Mouse (Mus musculus) midbrain, embryonic 16.5 days (tissue): ENCODE data around the gene Cul4a. TPM values are rescaled to one million over a fixed set of nuclear protein-coding genes. Genes with fewer than 3 reads are reported as not detected.

Source experiments
- ATAC-seq: fragments of 200-750 bp; cut with Nextera tagmentation; 2 replicates; pipeline ENCODE4 v1.8.0; 2017; ENCODE audit warnings: moderate TSS enrichment
- H3K27ac ChIP-seq: fragments of 300-500 bp; sonication (generic); 2 replicates; pipeline ENCODE4 v1.5.1; 2014; ENCODE audit warnings: mild to moderate bottlenecking, low read length, mixed read lengths
- H3K27me3 ChIP-seq: fragments of 300-500 bp; sonication (generic); 2 replicates; pipeline ENCODE4 v1.6.1; 2014; ENCODE audit warnings: low read depth, low read length, mixed read lengths; ENCODE audit not compliant: control insufficient read depth, insufficient read depth
- H3K36me3 ChIP-seq: fragments of 300-500 bp; sonication (generic); 2 replicates; pipeline ENCODE4 v1.6.1; 2014; ENCODE audit warnings: mild to moderate bottlenecking, low read length, moderate library complexity, mixed read lengths; ENCODE audit not compliant: control insufficient read depth, insufficient read depth
- H3K4me1 ChIP-seq: fragments of 300-500 bp; sonication (generic); 2 replicates; pipeline ENCODE4 v1.6.1; 2014; ENCODE audit warnings: mild to moderate bottlenecking, low read length, mixed read lengths; ENCODE audit not compliant: control insufficient read depth, insufficient read depth
- H3K4me2 ChIP-seq: fragments of 300-500 bp; sonication (generic); 2 replicates; pipeline ENCODE4 v1.6.1; 2014; ENCODE audit warnings: mild to moderate bottlenecking, low read length, mixed read lengths
- H3K4me3 ChIP-seq: fragments of 300-500 bp; sonication (generic); 2 replicates; pipeline ENCODE4 v1.5.1; 2014; ENCODE audit warnings: low read depth, mild to moderate bottlenecking, low read length, moderate library complexity, mixed read lengths
- H3K9ac ChIP-seq: fragments of 300-500 bp; sonication (generic); 2 replicates; pipeline ENCODE4 v1.6.1; 2014; ENCODE audit warnings: low read depth, low read length, mixed read lengths
- H3K9me3 ChIP-seq: fragments of 300-500 bp; sonication (generic); replicated peaks from 2 replicates; pipeline ENCODE4 v1.6.1; 2014; ENCODE audit warnings: mild to moderate bottlenecking, low read length, mixed read lengths; ENCODE audit not compliant: control insufficient read depth, poor library complexity, severe bottlenecking
- WGBS: fragments of 180-500 bp; shearing (Covaris S2); extraction: QIAGEN DNeasy Blood & Tissue Kit; methylation state at CpG from one replicate; pipeline ENCODE4 v1.1.7; 2014; 5-methylcytosine and 5-hydroxymethylcytosine counted together
- polyA plus RNA-seq: library from polyadenylated mRNA; unstranded; fragments of >200 nt; fragmentation: Nextera tagmentation; extraction: Ambion mirVana; gene quantifications from 2 replicates; pipeline ENCODE4 v1.2.1, GENCODE M21; 2015

The Cul4a gene
- polyA plus RNA-seq, 1 experiment from 2014 or later, result 72.9 TPM

- peak overlapping the region; percentile 82 for H3K4me3 ChIP-seq
- H3K4me1 ChIP-seq, result peaks cover 22% of the 10 kb centered on the region
- ATAC-seq, result peak; percentile 49
- peak overlapping the region; percentile 96 for H3K9ac ChIP-seq
- 0 out of 2 replicates have a peak, but pooled peaks cover 2% of the 10 kb centered on the region for H3K36me3 ChIP-seq
- peak overlapping the region; percentile 98 for H3K4me2 ChIP-seq
- no peaks in the 10 kb centered on the region for H3K27me3 ChIP-seq
- H3K27ac ChIP-seq, result peak overlapping the region; percentile 90
- WGBS, result 0% methylated on average over 48 of the region's 63 CpGs
- no peaks in the 10 kb centered on the region for H3K9me3 ChIP-seq
Observed at GRCm38 (mm10) chr8:13105908-13106551, 609 bp downstream of the Cul4a start.

- WGBS, result 92% methylated on average over 13 of the region's 13 CpGs
- Histone ChIP-seq H3K27ac (no peak overlapping the region), H3K4me2 (no peak overlapping the region), H3K9ac (no peak overlapping the region), H3K4me1 (peaks cover 22% of the 10 kb centered on the region), H3K36me3 (no peaks in the 10 kb centered on the region), H3K4me3 (no peak overlapping the region), H3K27me3 (no peaks in the 10 kb centered on the region), H3K9me3 (no peaks in the 10 kb centered on the region)
- no peak for ATAC-seq
Observed at GRCm38 (mm10) chr8:13107990-13108638, 2.7 kb downstream of the Cul4a start.

GRCm38 (mm10) chr8:13108967-13109366 lies 3.5 kb downstream of the Cul4a start:
- H3K27ac ChIP-seq, result no peak overlapping the region
- H3K36me3 ChIP-seq, result no peaks in the 10 kb centered on the region
- no peak for ATAC-seq
- no peak overlapping the region for H3K4me2 ChIP-seq
- H3K4me3 ChIP-seq, result no peak overlapping the region
- H3K9me3 ChIP-seq, result no peaks in the 10 kb centered on the region
- H3K9ac ChIP-seq, result no peak overlapping the region
- peaks cover 16% of the 10 kb centered on the region for H3K4me1 ChIP-seq
- WGBS, result 85% methylated on average over 8 of the region's 8 CpGs
- no peaks in the 10 kb centered on the region for H3K27me3 ChIP-seq

- H3K4me3 ChIP-seq, result no peak overlapping the region
- H3K4me2 ChIP-seq, result no peak overlapping the region
- WGBS, result 82% methylated on average over 1 of the region's 1 CpGs
- no peak for ATAC-seq
- peaks cover 15% of the 10 kb centered on the region for H3K4me1 ChIP-seq
- no peaks in the 10 kb centered on the region for H3K9me3 ChIP-seq
- no peaks in the 10 kb centered on the region for H3K36me3 ChIP-seq
- H3K9ac ChIP-seq, result no peak overlapping the region
- H3K27ac ChIP-seq, result no peak overlapping the region
- H3K27me3 ChIP-seq, result no peaks in the 10 kb centered on the region
Observed at GRCm38 (mm10) chr8:13109416-13109960, 4.1 kb downstream of the Cul4a start.

GRCm38 (mm10) chr8:13111917-13112316 lies 6.5 kb downstream of the Cul4a start:
- peaks cover 8% of the 10 kb centered on the region; the same call in 1 of the 2 replicates for H3K4me1 ChIP-seq
- H3K4me3 ChIP-seq, result no peak overlapping the region
- 89% methylated on average over 11 of the region's 11 CpGs for WGBS
- no peak overlapping the region for H3K9ac ChIP-seq
- no peak for ATAC-seq
- no peak overlapping the region for H3K27ac ChIP-seq
- H3K27me3 ChIP-seq, result no peaks in the 10 kb centered on the region
- H3K9me3 ChIP-seq, result no peaks in the 10 kb centered on the region
- H3K36me3 ChIP-seq, result 0 out of 2 replicates have a peak, but pooled peaks cover 5% of the 10 kb centered on the region
- H3K4me2 ChIP-seq, result no peak overlapping the region

GRCm38 (mm10) chr8:13113232-13113631 lies 7.8 kb downstream of the Cul4a start:
- no peak for ATAC-seq
- 0 out of 2 replicates have a peak, but pooled peaks cover 5% of the 10 kb centered on the region for H3K36me3 ChIP-seq
- no peaks in the 10 kb centered on the region for H3K27me3 ChIP-seq

GRCm38 (mm10) chr8:13117096-13117495 lies 11.7 kb downstream of the Cul4a start:
- no peak overlapping the region for H3K4me2 ChIP-seq
- no peak overlapping the region for H3K27ac ChIP-seq
- H3K27me3 ChIP-seq, result no peaks in the 10 kb centered on the region
- H3K4me3 ChIP-seq, result no peak overlapping the region
- 89% methylated on average over 2 of the region's 2 CpGs for WGBS
- peaks cover 12% of the 10 kb centered on the region; the same call in 1 of the 2 replicates for H3K36me3 ChIP-seq
- ATAC-seq, result no peak
- H3K4me1 ChIP-seq, result no peaks in the 10 kb centered on the region
- H3K9ac ChIP-seq, result no peak overlapping the region
- no peaks in the 10 kb centered on the region for H3K9me3 ChIP-seq

More at GRCm38 (mm10) chr8:13113232-13113631, 7.8 kb downstream of the Cul4a start:
- no peak overlapping the region for H3K4me2 ChIP-seq
- no peaks in the 10 kb centered on the region for H3K9me3 ChIP-seq
- no peak overlapping the region for H3K9ac ChIP-seq
- H3K4me3 ChIP-seq, result no peak overlapping the region
- WGBS, result 91% methylated on average over 4 of the region's 4 CpGs
- H3K27ac ChIP-seq, result no peak overlapping the region
- H3K4me1 ChIP-seq, result peaks cover 7% of the 10 kb centered on the region; the same call in 1 of the 2 replicates

GRCm38 (mm10) chr8:13118516-13118915 lies 13.1 kb downstream of the Cul4a start:
- Histone ChIP-seq H3K27ac (no peak overlapping the region), H3K9ac (no peak overlapping the region), H3K27me3 (no peaks in the 10 kb centered on the region), H3K9me3 (no peaks in the 10 kb centered on the region), H3K4me3 (no peak overlapping the region), H3K36me3 (peaks cover 12% of the 10 kb centered on the region; the same call in 1 of the 2 replicates), H3K4me1 (no peaks in the 10 kb centered on the region), H3K4me2 (no peak overlapping the region)
- WGBS, result 90% methylated on average over 3 of the region's 3 CpGs
- ATAC-seq, result no peak
